Mouse (Mus musculus) embryonic facial prominence, embryonic 10.5 days (tissue): Measurements from ENCODE around the gene Wnt5b. TPM values are rescaled to one million over a fixed set of nuclear protein-coding genes. Genes with fewer than 3 reads are reported as not detected.

Experiments
- DNase-seq: peaks from one replicate; pipeline ENCODE4 v3.0.0-alpha.2; 2017; ENCODE audit warnings: low spot score
- H3K27ac ChIP-seq: fragments of 300-500 bp; sonication (generic); replicated peaks from 2 replicates; pipeline ENCODE4 v1.5.1; 2016; ENCODE audit warnings: mild to moderate bottlenecking
- H3K27me3 ChIP-seq: fragments of 300-500 bp; sonication (generic); replicated peaks from 2 replicates; pipeline ENCODE4 v1.6.1; 2016; ENCODE audit warnings: low read depth, mild to moderate bottlenecking; ENCODE audit not compliant: poor library complexity, severe bottlenecking
- H3K36me3 ChIP-seq: fragments of 300-500 bp; sonication (generic); replicated peaks from 2 replicates; pipeline ENCODE4 v1.6.1; 2016; ENCODE audit warnings: mild to moderate bottlenecking, moderate library complexity
- H3K4me1 ChIP-seq: fragments of 300-500 bp; sonication (generic); 2 replicates; pipeline ENCODE4 v1.6.1; 2016
- H3K4me3 ChIP-seq: fragments of 300-500 bp; sonication (generic); 2 replicates; pipeline ENCODE4 v1.5.1; 2016; ENCODE audit warnings: mild to moderate bottlenecking, moderate library complexity
- H3K9me3 ChIP-seq: fragments of 300-500 bp; sonication (generic); 2 replicates; pipeline ENCODE4 v1.6.1; 2016; ENCODE audit warnings: mild to moderate bottlenecking
- WGBS: fragments of 180-500 bp; shearing (Covaris S2); methylation state at CpG from one replicate; pipeline ENCODE4 v1.1.7; 2016; 5-methylcytosine and 5-hydroxymethylcytosine counted together
- polyA plus RNA-seq: library from polyadenylated mRNA; unstranded; fragments of >200 nt; fragmentation: Nextera tagmentation; extraction: Ambion mirVana; gene quantifications from 2 replicates; pipeline ENCODE4 v1.2.1, GENCODE M21; 2016

Gene Wnt5b
- polyA plus RNA-seq, 1 experiment from 2014 or later, result 13.2 TPM

- no peak overlapping the region for H3K4me3 ChIP-seq
- H3K4me1 ChIP-seq, result peaks cover 22% of the 10 kb centered on the region
- no peak overlapping the region for H3K27ac ChIP-seq
- H3K36me3 ChIP-seq, result peaks cover 18% of the 10 kb centered on the region
- H3K27me3 ChIP-seq, result no peaks in the 10 kb centered on the region
- no peaks in the 10 kb centered on the region for H3K9me3 ChIP-seq
- no peak for DNase-seq
- 94% methylated on average over 1 of the region's 1 CpGs for WGBS
Observed at GRCm38 (mm10) chr6:119385668-119386067, 158.5 kb downstream of the Wnt5b start.

Other genes with a start within 250 kb of the Wnt5b start
- gene Lrtm2, start 213.6 kb downstream of the Wnt5b start, polyA plus RNA-seq, result 0.04 TPM in 1 of 2 replicates, not detected in the other
- gene Adipor2, start 126.6 kb downstream of the Wnt5b start, polyA plus RNA-seq, result 30.9 and 32.0 TPM in 2 replicates
- 3.4 and 3.6 TPM in 2 replicates for gene Fbxl14, start 64.7 kb downstream of the Wnt5b start, polyA plus RNA-seq